Mouse (Mus musculus) bone marrow macrophage, adult 2 months (primary cell): ENCODE measurements around the gene Ctbp1.

Source experiments
- CTCF ChIP-seq: IDR thresholded peaks from 2 replicates; pipeline ENCODE4 v1.5.1; 2012; ENCODE audit warnings: low read depth, mild to moderate bottlenecking, low read length, moderate library complexity
- POLR2A ChIP-seq: IDR thresholded peaks from 2 replicates; pipeline ENCODE4 v1.6.1; 2012; ENCODE audit warnings: mild to moderate bottlenecking, low read depth, low read length, borderline replicate concordance

DNA sequence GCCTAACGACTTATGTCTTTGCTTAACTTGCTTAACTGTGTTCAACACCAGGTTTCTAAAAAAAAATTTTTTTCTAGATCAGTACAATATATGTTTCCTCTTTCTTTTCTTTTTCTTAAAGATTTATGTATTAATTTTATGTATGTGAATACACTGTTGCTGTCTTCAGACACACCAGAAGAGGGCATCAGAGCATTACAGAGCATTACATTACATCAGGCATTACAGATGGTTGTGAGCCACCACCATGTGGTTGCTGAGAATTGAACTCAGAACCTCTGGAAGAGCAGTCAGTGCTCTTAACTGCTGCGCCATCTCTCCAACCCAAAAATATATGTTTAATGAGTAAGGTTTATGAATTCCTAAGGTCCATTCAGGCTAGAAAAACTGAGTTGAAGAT is 27.0 kb upstream of the Ctbp1 start:
- TF ChIP-seq CTCF: no peak
- TF ChIP-seq POLR2A: no peak
